Mouse (Mus musculus) kidney, embryonic 16.5 days (tissue): ENCODE measurements at regions not wholly inside any gene's neighbourhood (a gene's known extent, or its start where the extent isn't known, plus 50 kb on each side); places are given as distances from the start of the nearest gene placed in this dataset.

Experiments
- ATAC-seq: fragments of 200-750 bp; cut with Nextera tagmentation; 2 replicates; pipeline ENCODE4 v1.8.0; 2017; ENCODE audit warnings: moderate TSS enrichment; ENCODE audit not compliant: low FRiP score, low TSS enrichment
- H3K27ac ChIP-seq: fragments of 300-500 bp; sonication (generic); 2 replicates; pipeline ENCODE4 v1.5.1; 2014; ENCODE audit warnings: low read length
- H3K27me3 ChIP-seq: fragments of 300-500 bp; sonication (generic); 2 replicates; pipeline ENCODE4 v1.6.1; 2014; ENCODE audit warnings: low read length, control low read depth, mixed read lengths; ENCODE audit not compliant: insufficient read depth
- H3K36me3 ChIP-seq: fragments of 300-500 bp; sonication (generic); 2 replicates; pipeline ENCODE4 v1.6.1; 2014; ENCODE audit warnings: low read length, control low read depth, mixed read lengths; ENCODE audit not compliant: insufficient read depth
- H3K4me1 ChIP-seq: fragments of 300-500 bp; sonication (generic); 2 replicates; pipeline ENCODE4 v1.6.1; 2014; ENCODE audit warnings: low read length, control low read depth, mixed read lengths; ENCODE audit not compliant: insufficient read depth
- H3K4me2 ChIP-seq: fragments of 300-500 bp; sonication (generic); replicated peaks from 2 replicates; pipeline ENCODE4 v1.6.1; 2014; ENCODE audit warnings: low read depth, low read length
- H3K4me3 ChIP-seq: fragments of 300-500 bp; sonication (generic); 2 replicates; pipeline ENCODE4 v1.5.1; 2014; ENCODE audit warnings: mild to moderate bottlenecking, low read length
- H3K9ac ChIP-seq: fragments of 300-500 bp; sonication (generic); replicated peaks from 2 replicates; pipeline ENCODE4 v1.6.1; 2014; ENCODE audit warnings: low read length
- H3K9me3 ChIP-seq: fragments of 300-500 bp; sonication (generic); 2 replicates; pipeline ENCODE4 v1.6.1; 2016; ENCODE audit warnings: low read length, control low read depth
- WGBS: fragments of 180-500 bp; shearing (Covaris S2); extraction: QIAGEN DNeasy Blood & Tissue Kit; methylation state at CpG from one replicate; pipeline ENCODE4 v1.1.7; 2014; 5-methylcytosine and 5-hydroxymethylcytosine counted together

GRCm38 (mm10) chr1:64275865-64276264, 153.8 kb upstream of the Klf7 start:
- no peak overlapping the region for H3K4me2 ChIP-seq
- H3K9me3 ChIP-seq: no peaks in the 10 kb centered on the region
- no peak overlapping the region for H3K4me3 ChIP-seq
- H3K36me3 ChIP-seq: no peaks in the 10 kb centered on the region
- no peak for ATAC-seq
- H3K27me3 ChIP-seq: no peaks in the 10 kb centered on the region
- no peak overlapping the region for H3K9ac ChIP-seq
- H3K27ac ChIP-seq: no peak overlapping the region
- H3K4me1 ChIP-seq: no peaks in the 10 kb centered on the region

DNA sequence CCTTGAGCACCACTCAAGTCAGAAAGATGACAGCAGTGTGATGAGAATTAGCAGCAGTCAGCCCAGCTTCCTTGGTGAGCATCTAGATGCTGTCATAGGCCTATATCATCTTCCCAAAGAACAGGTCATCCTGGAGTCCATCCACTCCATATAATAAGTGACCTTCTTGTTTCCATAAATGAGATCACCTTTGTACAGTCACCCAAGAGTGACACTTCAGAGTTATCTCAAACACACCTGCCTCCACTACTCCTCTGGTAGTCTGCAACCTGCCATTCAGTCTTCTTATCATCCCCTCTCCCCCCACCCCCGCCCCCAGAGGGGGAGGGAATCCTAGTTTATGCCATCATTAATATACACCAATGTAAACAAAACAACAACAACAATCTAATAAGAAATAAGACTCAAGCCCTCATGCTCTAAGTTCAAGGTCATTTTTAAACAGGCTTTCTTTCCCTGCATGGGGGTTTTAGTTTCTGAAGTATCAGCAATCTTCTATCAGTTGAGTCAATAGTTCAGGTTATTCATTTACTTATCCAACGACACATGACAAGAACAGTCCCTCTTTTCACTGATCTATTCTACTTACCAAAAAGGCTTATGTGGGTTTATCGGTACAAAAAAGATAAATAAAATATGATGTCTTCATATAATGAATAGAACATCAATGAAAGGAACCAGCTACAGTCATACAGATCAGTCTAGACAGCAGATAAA, 153.2 kb upstream of the Klf7 start:
- no peak overlapping the region for H3K4me2 ChIP-seq
- H3K27me3 ChIP-seq: no peaks in the 10 kb centered on the region
- H3K4me3 ChIP-seq: no peak overlapping the region
- no peaks in the 10 kb centered on the region for H3K36me3 ChIP-seq
- H3K9me3 ChIP-seq: no peaks in the 10 kb centered on the region
- no peak overlapping the region for H3K9ac ChIP-seq
- H3K27ac ChIP-seq: no peak overlapping the region
- 64% methylated on average over 3 of the region's 3 CpGs for WGBS
- no peaks in the 10 kb centered on the region for H3K4me1 ChIP-seq
- ATAC-seq: no peak

DNA sequence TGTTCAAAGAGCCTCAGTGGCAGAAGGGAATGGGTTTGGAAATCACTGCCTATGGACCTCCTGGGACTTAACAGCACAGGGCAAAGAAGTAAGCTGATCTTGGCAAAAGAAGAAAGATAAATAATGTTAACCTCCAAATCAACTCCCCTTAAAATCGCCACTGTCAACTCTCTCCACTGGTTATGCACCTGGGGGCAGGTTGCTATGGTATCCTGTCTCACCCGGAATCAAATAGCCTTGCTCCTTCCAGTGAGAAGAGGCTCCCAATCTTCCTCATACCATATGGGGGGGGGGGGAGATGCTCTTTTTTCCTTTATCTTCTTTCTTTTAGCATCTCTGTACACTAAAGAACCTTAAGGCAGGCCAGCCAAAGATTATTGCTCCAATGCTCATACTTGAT, 135.2 kb upstream of the Klf7 start:
- Histone ChIP-seq H3K9me3 (no peaks in the 10 kb centered on the region), H3K9ac (no peak overlapping the region), H3K27ac (no peak overlapping the region), H3K4me1 (no peaks in the 10 kb centered on the region), H3K27me3 (no peaks in the 10 kb centered on the region), H3K4me3 (no peak overlapping the region), H3K4me2 (no peak overlapping the region), H3K36me3 (no peaks in the 10 kb centered on the region)
- ATAC-seq: no peak
- WGBS: 14% methylated on average over 2 of the region's 2 CpGs

DNA sequence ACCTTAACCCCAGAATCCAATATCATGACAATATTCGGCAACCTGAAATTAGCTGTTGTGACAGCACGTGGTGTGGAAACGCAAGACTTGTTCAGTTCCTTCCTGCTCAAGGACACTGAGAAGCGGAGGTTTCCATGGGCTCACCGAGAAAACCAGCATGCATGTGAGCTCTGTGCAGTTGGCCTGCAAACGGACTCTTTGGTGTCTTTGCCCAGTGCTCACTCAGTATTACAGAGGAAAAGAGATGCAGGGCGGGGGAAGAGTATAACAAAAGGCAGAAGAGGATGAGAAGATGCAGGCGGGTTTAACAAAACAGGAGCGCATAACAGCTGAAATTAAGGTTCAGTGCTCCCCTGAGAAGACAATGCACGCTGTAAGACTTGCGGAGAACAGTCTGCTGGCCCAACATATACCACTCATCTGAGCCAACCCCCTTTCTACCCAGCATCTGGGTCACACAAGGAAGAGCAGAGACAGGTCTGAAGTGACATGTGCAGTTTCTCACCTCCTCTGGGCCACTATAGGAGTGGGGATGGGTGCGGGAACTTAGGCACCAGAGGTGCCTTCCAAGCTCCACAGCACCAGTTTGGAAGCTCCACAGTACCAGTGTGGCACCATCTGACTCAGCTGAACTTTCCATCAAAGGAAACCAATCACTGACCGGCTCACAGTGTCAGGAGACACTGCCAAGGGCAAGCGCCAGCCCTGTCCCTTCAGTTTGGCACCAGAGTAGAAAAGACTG, 133.6 kb upstream of the Klf7 start:
- WGBS: 88% methylated on average over 14 of the region's 14 CpGs
- H3K4me1 ChIP-seq: no peaks in the 10 kb centered on the region

DNA sequence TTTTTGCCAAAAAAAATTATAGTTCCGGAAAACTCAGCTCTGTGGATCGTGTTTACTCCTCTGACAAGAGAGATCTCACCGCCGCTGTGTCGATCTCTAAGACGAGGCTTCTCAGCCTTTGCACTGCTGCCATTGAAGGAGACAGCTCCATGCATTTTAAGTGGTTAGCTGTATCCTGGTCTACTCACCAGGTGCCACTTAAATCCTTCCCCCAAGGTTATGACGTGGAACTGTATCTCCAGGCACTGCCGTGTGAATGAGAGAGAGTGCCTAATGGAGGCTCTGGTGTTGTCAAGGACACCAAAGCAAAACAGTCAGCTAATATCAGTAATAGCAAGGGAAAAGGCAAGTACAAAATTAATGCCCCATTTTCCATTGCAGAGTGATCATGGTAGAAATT, 132.6 kb upstream of the Klf7 start:
- no peak overlapping the region for H3K4me3 ChIP-seq
- no peaks in the 10 kb centered on the region for H3K4me1 ChIP-seq
- no peaks in the 10 kb centered on the region for H3K9me3 ChIP-seq
- no peaks in the 10 kb centered on the region for H3K36me3 ChIP-seq
- no peaks in the 10 kb centered on the region for H3K27me3 ChIP-seq
- no peak overlapping the region for H3K27ac ChIP-seq
- no peak for ATAC-seq
- no peak overlapping the region for H3K9ac ChIP-seq
- 86% methylated on average over 8 of the region's 8 CpGs for WGBS
- H3K4me2 ChIP-seq: no peak overlapping the region

More for the DNA sequence above, 133.6 kb upstream of the Klf7 start:
- H3K4me3 ChIP-seq: no peak overlapping the region
- no peak overlapping the region for H3K27ac ChIP-seq
- no peak overlapping the region for H3K4me2 ChIP-seq
- H3K9me3 ChIP-seq: no peaks in the 10 kb centered on the region
- no peak for ATAC-seq
- no peaks in the 10 kb centered on the region for H3K27me3 ChIP-seq
- no peak overlapping the region for H3K9ac ChIP-seq
- no peaks in the 10 kb centered on the region for H3K36me3 ChIP-seq

- Histone ChIP-seq H3K9me3 (no peaks in the 10 kb centered on the region), H3K4me2 (no peak overlapping the region), H3K4me1 (no peaks in the 10 kb centered on the region), H3K27ac (no peak overlapping the region), H3K9ac (no peak overlapping the region), H3K4me3 (no peak overlapping the region), H3K27me3 (no peaks in the 10 kb centered on the region), H3K36me3 (no peaks in the 10 kb centered on the region)
- ATAC-seq: no peak
- 59% methylated on average over 8 of the region's 8 CpGs for WGBS
These were observed 131.9 kb upstream of the Klf7 start for GRCm38 (mm10) chr1:64253996-64254395.

- no peak overlapping the region for H3K4me2 ChIP-seq
- 47% methylated on average over 2 of the region's 2 CpGs for WGBS
- no peaks in the 10 kb centered on the region for H3K9me3 ChIP-seq
- ATAC-seq: no peak
- no peak overlapping the region for H3K4me3 ChIP-seq
- H3K4me1 ChIP-seq: no peaks in the 10 kb centered on the region
- H3K27ac ChIP-seq: no peak overlapping the region
- no peak overlapping the region for H3K9ac ChIP-seq
- H3K36me3 ChIP-seq: no peaks in the 10 kb centered on the region
- H3K27me3 ChIP-seq: no peaks in the 10 kb centered on the region
These were observed 120.3 kb upstream of the Klf7 start for GRCm38 (mm10) chr1:64242401-64242800.

GRCm38 (mm10) chr1:64229654-64230053, 107.6 kb upstream of the Klf7 start:
- Histone ChIP-seq H3K27me3 (no peaks in the 10 kb centered on the region), H3K9ac (no peak overlapping the region), H3K9me3 (no peaks in the 10 kb centered on the region), H3K27ac (no peak overlapping the region), H3K4me1 (peaks cover 9% of the 10 kb centered on the region; the same call in 1 of the 2 replicates), H3K36me3 (no peaks in the 10 kb centered on the region), H3K4me3 (no peak overlapping the region), H3K4me2 (no peak overlapping the region)
- no peak for ATAC-seq
- 79% methylated on average over 1 of the region's 1 CpGs for WGBS

- H3K27me3 ChIP-seq: no peaks in the 10 kb centered on the region
- no peak overlapping the region for H3K9ac ChIP-seq
- WGBS: 38% methylated on average over 16 of the region's 16 CpGs
- H3K4me1 ChIP-seq: peaks cover 27% of the 10 kb centered on the region
- no peaks in the 10 kb centered on the region for H3K36me3 ChIP-seq
- H3K4me2 ChIP-seq: no peak overlapping the region
- H3K4me3 ChIP-seq: no peak overlapping the region
- ATAC-seq: peak; percentile 65
- H3K9me3 ChIP-seq: no peaks in the 10 kb centered on the region
- no peak overlapping the region for H3K27ac ChIP-seq
These were observed 104.2 kb upstream of the Klf7 start for GRCm38 (mm10) chr1:64226001-64226918.
